Mouse (Mus musculus): ENCODE data around the gene Ccdc173. TPM values are rescaled to one million over a fixed set of nuclear protein-coding genes. Genes with fewer than 3 reads are reported as not detected.
"Not testable (repeated sequence)": the region's sequence is repeated elsewhere in the genome, so short reads cannot be mapped to it uniquely, and the experiment has no call there.

The Ccdc173 gene
- polyA plus RNA-seq, 1 experiment from 2014 or later = 2.1 TPM

GRCm38 (mm10) chr2:69820201-69820600 lies 30.8 kb upstream of the Ccdc173 start:
- WGBS = 53% methylated on average over 1 of the region's 1 CpGs
- Histone ChIP-seq H3K9me3 (replicated peaks; ENCODE audit: low read length) (no peaks in the 10 kb centered on the region), H3K27me3 (ENCODE audit: insufficient read depth, low read length) (no peaks in the 10 kb centered on the region), H3K9ac (ENCODE audit: low read depth, low read length) (no peak overlapping the region), H3K4me2 (ENCODE audit: low read length) (no peak overlapping the region), H3K27ac (no peak overlapping the region), H3K4me3 (replicated peaks; ENCODE audit: low read depth, low read length) (no peak overlapping the region), H3K36me3 (ENCODE audit: insufficient read depth, low read length) (no peaks in the 10 kb centered on the region), H3K4me1 (replicated peaks; ENCODE audit: insufficient read depth, low read length) (peaks cover 6% of the 10 kb centered on the region)
- DNase-seq (ENCODE audit: low spot score) (no peak), ATAC-seq (replicated peaks; ENCODE audit: low FRiP score, low read depth) (no peak)
- no peak for TF ChIP-seq CTCF (IDR thresholded peaks at IDR 0.05; ENCODE audit: low read depth)

GRCm38 (mm10) chr2:69818350-69819085 lies 29.1 kb upstream of the Ccdc173 start:
- Histone ChIP-seq H3K4me2 (ENCODE audit: low read length) (no peak overlapping the region), H3K27ac (no peak overlapping the region), H3K4me3 (replicated peaks; ENCODE audit: low read depth, low read length) (no peak overlapping the region), H3K9ac (ENCODE audit: low read depth, low read length) (no peak overlapping the region), H3K36me3 (ENCODE audit: insufficient read depth, low read length) (no peaks in the 10 kb centered on the region), H3K27me3 (ENCODE audit: insufficient read depth, low read length) (no peaks in the 10 kb centered on the region), H3K9me3 (replicated peaks; ENCODE audit: low read length) (no peaks in the 10 kb centered on the region), H3K4me1 (replicated peaks; ENCODE audit: insufficient read depth, low read length) (peaks cover 6% of the 10 kb centered on the region)
- TF ChIP-seq CTCF (IDR thresholded peaks at IDR 0.05; ENCODE audit: low read depth) = no peak
- ATAC-seq (replicated peaks; ENCODE audit: low FRiP score, low read depth) (no peak), DNase-seq (ENCODE audit: low spot score) (no peak)
- WGBS = 76% methylated on average over 9 of the region's 9 CpGs

- no peak overlapping the region for H3K27ac ChIP-seq
- ATAC-seq (replicated peaks; ENCODE audit: low FRiP score, low read depth) = no peak
Observed at GRCm38 (mm10) chr2:69816575-69816974, 27.2 kb upstream of the Ccdc173 start.

GRCm38 (mm10) chr2:69811349-69811748 lies 22.0 kb upstream of the Ccdc173 start:
- not testable (repeated sequence) for H3K4me3 ChIP-seq (replicated peaks; ENCODE audit: low read depth, low read length); ATAC-seq (replicated peaks; ENCODE audit: low FRiP score, low read depth); H3K36me3 ChIP-seq (ENCODE audit: insufficient read depth, low read length); DNase-seq (ENCODE audit: low spot score); H3K4me1 ChIP-seq (replicated peaks; ENCODE audit: insufficient read depth, low read length); H3K9ac ChIP-seq (ENCODE audit: low read depth, low read length); H3K27me3 ChIP-seq (ENCODE audit: insufficient read depth, low read length); H3K9me3 ChIP-seq (replicated peaks; ENCODE audit: low read length); H3K4me2 ChIP-seq (ENCODE audit: low read length); H3K27ac ChIP-seq
- 55% methylated on average over 7 of the region's 7 CpGs for WGBS

More at GRCm38 (mm10) chr2:69816575-69816974, 27.2 kb upstream of the Ccdc173 start:
- Histone ChIP-seq H3K36me3 (ENCODE audit: insufficient read depth, low read length) (no peaks in the 10 kb centered on the region), H3K9ac (ENCODE audit: low read depth, low read length) (no peak overlapping the region), H3K4me3 (replicated peaks; ENCODE audit: low read depth, low read length) (no peak overlapping the region), H3K4me1 (replicated peaks; ENCODE audit: insufficient read depth, low read length) (peaks cover 4% of the 10 kb centered on the region), H3K9me3 (replicated peaks; ENCODE audit: low read length) (no peaks in the 10 kb centered on the region), H3K4me2 (ENCODE audit: low read length) (no peak overlapping the region), H3K27me3 (ENCODE audit: insufficient read depth, low read length) (no peaks in the 10 kb centered on the region)
- TF ChIP-seq CTCF (IDR thresholded peaks at IDR 0.05; ENCODE audit: low read depth) = no peak
- 55% methylated on average over 5 of the region's 5 CpGs for WGBS
- peak; percentile 11 for DNase-seq (ENCODE audit: low spot score)

GRCm38 (mm10) chr2:69810169-69810568 lies 20.8 kb upstream of the Ccdc173 start:
- TF ChIP-seq CTCF (IDR thresholded peaks at IDR 0.05; ENCODE audit: low read depth) = no peak
- no peak overlapping the region for H3K4me2 ChIP-seq (ENCODE audit: low read length)
- DNase-seq (ENCODE audit: low spot score) = no peak
- no peak for ATAC-seq (replicated peaks; ENCODE audit: low FRiP score, low read depth)
- no peak overlapping the region for H3K9ac ChIP-seq (ENCODE audit: low read depth, low read length)
- no peak overlapping the region for H3K4me3 ChIP-seq (replicated peaks; ENCODE audit: low read depth, low read length)
- no peak overlapping the region for H3K27ac ChIP-seq
- H3K36me3 ChIP-seq (ENCODE audit: insufficient read depth, low read length) = no peaks in the 10 kb centered on the region
- WGBS = 62% methylated on average over 15 of the region's 15 CpGs
- H3K4me1 ChIP-seq (replicated peaks; ENCODE audit: insufficient read depth, low read length) = no peaks in the 10 kb centered on the region
- no peaks in the 10 kb centered on the region for H3K9me3 ChIP-seq (replicated peaks; ENCODE audit: low read length)
- no peaks in the 10 kb centered on the region for H3K27me3 ChIP-seq (ENCODE audit: insufficient read depth, low read length)

- H3K27ac ChIP-seq; H3K4me2 ChIP-seq (ENCODE audit: low read length); H3K9ac ChIP-seq (ENCODE audit: low read depth, low read length); H3K9me3 ChIP-seq (replicated peaks; ENCODE audit: low read length); H3K4me3 ChIP-seq (replicated peaks; ENCODE audit: low read depth, low read length); H3K4me1 ChIP-seq (replicated peaks; ENCODE audit: insufficient read depth, low read length); ATAC-seq (replicated peaks; ENCODE audit: low FRiP score, low read depth); DNase-seq (ENCODE audit: low spot score); H3K36me3 ChIP-seq (ENCODE audit: insufficient read depth, low read length); H3K27me3 ChIP-seq (ENCODE audit: insufficient read depth, low read length): not testable (repeated sequence)
- 91% methylated on average over 8 of the region's 9 CpGs for WGBS
Observed at GRCm38 (mm10) chr2:69804663-69805062, 15.3 kb upstream of the Ccdc173 start.

- Histone ChIP-seq H3K27me3 (ENCODE audit: insufficient read depth, low read length) (no peaks in the 10 kb centered on the region), H3K9me3 (replicated peaks; ENCODE audit: low read length) (no peaks in the 10 kb centered on the region), H3K9ac (ENCODE audit: low read depth, low read length) (no peak overlapping the region), H3K4me1 (replicated peaks; ENCODE audit: insufficient read depth, low read length) (no peaks in the 10 kb centered on the region), H3K27ac (no peak overlapping the region), H3K4me3 (replicated peaks; ENCODE audit: low read depth, low read length) (no peak overlapping the region), H3K36me3 (ENCODE audit: insufficient read depth, low read length) (no peaks in the 10 kb centered on the region), H3K4me2 (ENCODE audit: low read length) (no peak overlapping the region)
- 66% methylated on average over 8 of the region's 8 CpGs for WGBS
- TF ChIP-seq CTCF (IDR thresholded peaks at IDR 0.05; ENCODE audit: low read depth) = no peak
- DNase-seq (ENCODE audit: low spot score) (no peak), ATAC-seq (replicated peaks; ENCODE audit: low FRiP score, low read depth) (no peak)
Observed at GRCm38 (mm10) chr2:69803756-69804155, 14.4 kb upstream of the Ccdc173 start.
